Mouse (Mus musculus): ENCODE measurements around the gene Magi1. TPM values are rescaled to one million over a fixed set of nuclear protein-coding genes. Genes with fewer than 3 reads are reported as not detected.
"Not testable (repeated sequence)": the region's sequence is repeated elsewhere in the genome, so short reads cannot be mapped to it uniquely, and the experiment has no call there.

The Magi1 gene
- total and polyA plus RNA-seq, 3 experiments, result not detected

- Histone ChIP-seq H3K4me2 (ENCODE audit: insufficient read depth, low read depth, poor library complexity, severe bottlenecking) (no peak overlapping the region), H3K9me3 (replicated peaks; ENCODE audit: low read length) (peaks cover 69% of the 10 kb centered on the region), H3K4me3 (replicated peaks in 1 of 3; ENCODE audit: low read depth in 2 of 3, low read length in 2 of 3, poor library complexity in 1 of 3) (no peak overlapping the region), H3K79me2 (replicated peaks; ENCODE audit: control insufficient read depth, extremely low read depth, insufficient read depth, poor library complexity, severe bottlenecking) (no peaks in the 10 kb centered on the region), H3K27me3 (replicated peaks) (no peaks in the 10 kb centered on the region), H3K36me3 (replicated peaks in 1 of 2; ENCODE audit: control insufficient read depth in 1 of 2, insufficient read depth in 1 of 2, low read length in 1 of 2) (no peaks in the 10 kb centered on the region), H3K27ac (ENCODE audit: insufficient read depth, low read depth) (no peak overlapping the region), H3K4me1 (ENCODE audit: control insufficient read depth in 1 of 2, insufficient read depth in 2 of 2) (no peaks in the 10 kb centered on the region), H3K9ac (ENCODE audit: insufficient read depth, low read depth) (no peak overlapping the region)
- in situ Hi-C loops (cut with MboI; ENCODE audit: low pct_ligation_motif_present, low pct_unique_long_range_greater_than_20kb, low sequenced_read_pairs) (no loop called here), dilution Hi-C loops (cut with MboI; ENCODE audit: extremely low pct_ligation_motif_present, extremely low pct_unique_long_range_greater_than_20kb, low sequenced_read_pairs) (no loop called here)
- TF ChIP-seq MAFK (IDR thresholded peaks at IDR 0.05; ENCODE audit: insufficient replicate concordance, low read length), result no peak
- no peak for DNase-seq (ENCODE audit: extremely low read depth)
These were observed 275.1 kb downstream of the Magi1 start for GRCm38 (mm10) chr6:94008577-94008976.

- H3K4me3 ChIP-seq (replicated peaks in 1 of 3; ENCODE audit: low read depth in 2 of 3, low read length in 2 of 3, poor library complexity in 1 of 3); H3K27ac ChIP-seq (ENCODE audit: insufficient read depth, low read depth); dilution Hi-C loops (cut with MboI; ENCODE audit: extremely low pct_ligation_motif_present, extremely low pct_unique_long_range_greater_than_20kb, low sequenced_read_pairs); H3K4me1 ChIP-seq (ENCODE audit: control insufficient read depth in 1 of 2, insufficient read depth in 2 of 2); DNase-seq (ENCODE audit: extremely low read depth); H3K36me3 ChIP-seq (replicated peaks in 1 of 2; ENCODE audit: control insufficient read depth in 1 of 2, insufficient read depth in 1 of 2, low read length in 1 of 2); H3K4me2 ChIP-seq (ENCODE audit: insufficient read depth, low read depth, poor library complexity, severe bottlenecking); in situ Hi-C loops (cut with MboI; ENCODE audit: low pct_ligation_motif_present, low pct_unique_long_range_greater_than_20kb, low sequenced_read_pairs); H3K9ac ChIP-seq (ENCODE audit: insufficient read depth, low read depth); H3K27me3 ChIP-seq (replicated peaks); H3K79me2 ChIP-seq (replicated peaks; ENCODE audit: control insufficient read depth, extremely low read depth, insufficient read depth, poor library complexity, severe bottlenecking): not testable (repeated sequence)
- peaks cover 63% of the 10 kb centered on the region for H3K9me3 ChIP-seq (replicated peaks; ENCODE audit: low read length)
These were observed 280.1 kb downstream of the Magi1 start for GRCm38 (mm10) chr6:94003586-94003985.

- dilution Hi-C loops (cut with MboI; ENCODE audit: extremely low pct_ligation_motif_present, extremely low pct_unique_long_range_greater_than_20kb, low sequenced_read_pairs), result no loop called here
- H3K4me3 ChIP-seq (replicated peaks in 1 of 3; ENCODE audit: low read depth in 2 of 3, low read length in 2 of 3, poor library complexity in 1 of 3), result no peak overlapping the region
- TF ChIP-seq SMC3 (IDR thresholded peaks at IDR 0.05; ENCODE audit: low read depth, low read length) (no peak), CTCF (conservative IDR thresholded peaks at IDR 0.05 in 1 of 2, IDR thresholded peaks at IDR 0.05 in 1 of 2; ENCODE audit: low read depth in 2 of 2, low read length in 2 of 2) (no peak), TCF12 (IDR thresholded peaks at IDR 0.05; ENCODE audit: low read depth, low read length) (no peak), TBP (conservative IDR thresholded peaks at IDR 0.05; ENCODE audit: low read depth, low read length) (no peak), E2F4 (IDR thresholded peaks at IDR 0.05; ENCODE audit: insufficient replicate concordance, low read depth, low read length) (no peak), NRF1 (IDR thresholded peaks at IDR 0.05; ENCODE audit: low read depth, low read length) (no peak), MAFK (IDR thresholded peaks at IDR 0.05; ENCODE audit: insufficient replicate concordance, low read length) (no peak), MAZ (IDR thresholded peaks at IDR 0.05; ENCODE audit: low read depth, low read length) (no peak), USF1 (IDR thresholded peaks at IDR 0.05; ENCODE audit: low read depth, low read length) (no peak), KAT2A (IDR thresholded peaks at IDR 0.05; ENCODE audit: insufficient replicate concordance, low read length) (no peak), ZKSCAN1 (IDR thresholded peaks at IDR 0.05; ENCODE audit: borderline replicate concordance, low read depth, low read length) (no peak), MYC (IDR thresholded peaks at IDR 0.05; ENCODE audit: low read depth, low read length) (no peak), ELF1 (IDR thresholded peaks at IDR 0.05; ENCODE audit: low read depth, low read length) (no peak), RCOR1 (conservative IDR thresholded peaks at IDR 0.05; ENCODE audit: low read depth, low read length) (no peak), POLR2AphosphoS2 (IDR thresholded peaks at IDR 0.05; ENCODE audit: low read depth, low read length) (no peak), IRF4 (IDR thresholded peaks at IDR 0.05; ENCODE audit: low read depth, low read length) (no peak), MXI1 (IDR thresholded peaks at IDR 0.05; ENCODE audit: low read depth, low read length) (no peak), MEF2A (IDR thresholded peaks at IDR 0.05; ENCODE audit: borderline replicate concordance, low read depth, low read length) (no peak)
- no peaks in the 10 kb centered on the region for H3K27me3 ChIP-seq (replicated peaks)
- no peak overlapping the region for H3K9ac ChIP-seq (ENCODE audit: insufficient read depth, low read depth)
- H3K4me1 ChIP-seq (ENCODE audit: control insufficient read depth in 1 of 2, insufficient read depth in 2 of 2), result no peaks in the 10 kb centered on the region
- in situ Hi-C loops (cut with MboI; ENCODE audit: low pct_ligation_motif_present, low pct_unique_long_range_greater_than_20kb, low sequenced_read_pairs), result no loop called here
- peaks cover 66% of the 10 kb centered on the region for H3K9me3 ChIP-seq (replicated peaks; ENCODE audit: low read length)
- no peak overlapping the region for H3K27ac ChIP-seq (ENCODE audit: insufficient read depth, low read depth)
- no peak overlapping the region for H3K4me2 ChIP-seq (ENCODE audit: insufficient read depth, low read depth, poor library complexity, severe bottlenecking)
- no peaks in the 10 kb centered on the region for H3K79me2 ChIP-seq (replicated peaks; ENCODE audit: control insufficient read depth, extremely low read depth, insufficient read depth, poor library complexity, severe bottlenecking)
- H3K36me3 ChIP-seq (replicated peaks in 1 of 2; ENCODE audit: control insufficient read depth in 1 of 2, insufficient read depth in 1 of 2, low read length in 1 of 2), result no peaks in the 10 kb centered on the region
- no peak for DNase-seq (ENCODE audit: extremely low read depth)
These were observed 286.8 kb downstream of the Magi1 start for GRCm38 (mm10) chr6:93996841-93997485.

All from CH12.LX (cell line).